Mouse (Mus musculus) heart, postnatal 0 days (tissue): Measurements from ENCODE around the gene Olfr1443.

Source experiments
- CTCF ChIP-seq: IDR thresholded peaks from 2 replicates; pipeline ENCODE4 v1.5.1; 2016; ENCODE audit warnings: antibody characterized with exemption, control low read depth, low read depth
- EP300 ChIP-seq: IDR thresholded peaks from 2 replicates; pipeline ENCODE4 v1.6.1; 2016; ENCODE audit warnings: antibody characterized with exemption, low read depth

DNA sequence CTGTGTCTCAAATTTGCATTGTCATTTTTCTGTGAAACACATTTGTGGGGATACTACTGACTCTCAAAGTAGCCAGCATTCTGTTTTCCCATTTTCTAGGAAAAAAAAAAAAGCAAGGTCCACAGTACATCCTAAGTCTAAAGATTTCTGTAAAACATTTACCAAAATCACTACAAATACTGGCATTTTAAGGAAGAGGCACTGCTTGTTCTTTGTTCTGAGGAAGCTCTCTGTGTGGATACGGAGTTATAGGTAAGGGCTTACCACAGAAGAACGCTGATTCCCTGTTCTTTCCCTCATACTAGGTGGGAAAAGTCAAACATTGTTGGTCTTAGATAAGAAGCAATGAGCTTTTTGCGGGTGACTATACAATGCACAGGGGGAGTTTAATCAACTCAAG is 17.7 kb downstream of the Olfr1443 start, which contains the start of gene Keg1:
- no peak for TF ChIP-seq CTCF
- no peak for TF ChIP-seq EP300
